Mouse (Mus musculus) cerebellum, adult (tissue): ENCODE data around the gene Barx1.

Source experiments
- ATAC-seq: cut with Nextera tagmentation; 2 replicates; pipeline ENCODE4 v1.9.2; 2017; ENCODE audit warnings: mild to moderate bottlenecking, moderate library complexity, mixed read lengths; ENCODE audit not compliant: insufficient number of reproducible peaks, low FRiP score, low TSS enrichment

Gene Barx1

DNA sequence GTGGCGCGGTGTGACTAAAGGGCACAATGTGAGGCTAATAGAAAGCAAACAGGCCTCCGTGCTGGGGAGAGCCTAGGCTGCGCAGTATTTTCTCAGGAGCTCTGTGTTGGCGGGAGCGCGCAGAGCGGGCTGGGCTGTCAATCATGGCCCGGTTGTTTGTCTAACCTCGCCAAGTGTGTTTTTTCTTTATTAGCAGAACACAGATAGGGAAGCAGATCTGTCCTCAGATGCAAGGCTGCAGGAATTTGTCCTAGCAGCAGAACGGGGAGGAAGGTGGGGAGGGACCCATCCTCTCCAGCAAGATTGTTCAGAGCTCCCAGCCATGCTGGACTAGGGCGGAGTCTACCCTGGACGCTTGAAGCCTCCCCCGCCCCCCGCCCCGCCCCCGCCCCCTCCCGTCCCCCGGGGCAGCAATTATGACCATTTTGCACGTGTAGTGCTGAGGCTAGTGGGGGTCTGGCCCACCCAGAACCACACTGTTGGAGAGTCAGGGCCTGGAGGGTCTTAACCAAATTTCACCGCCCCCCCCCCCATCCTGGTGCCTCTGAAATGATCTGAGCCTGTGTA is 43.7 kb downstream of the Barx1 start:
- ATAC-seq, result 0 out of 2 replicates have a peak, but pooled peaks have one; percentile 40

DNA sequence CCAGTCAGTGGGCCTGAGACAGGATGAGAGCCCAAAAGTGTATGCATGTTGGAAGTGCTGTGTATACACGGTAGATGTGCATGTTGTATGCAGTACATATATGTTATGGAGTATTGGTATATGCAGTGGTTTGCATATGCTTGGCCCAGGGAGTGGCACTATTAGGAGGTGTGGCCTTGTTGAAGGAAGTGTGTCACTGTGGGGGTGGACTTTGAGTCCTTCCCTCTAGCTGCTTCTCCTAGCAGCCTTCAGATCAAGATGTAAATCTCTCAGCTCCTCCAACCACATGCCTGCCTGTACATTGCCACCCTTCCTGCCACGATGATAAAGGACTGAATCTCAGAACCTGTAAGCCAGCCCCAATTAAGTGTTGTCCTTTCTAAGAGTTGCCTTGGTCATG is 49.9 kb downstream of the Barx1 start:
- no peak for ATAC-seq

- ATAC-seq, result no peak
Observed at GRCm38 (mm10) chr13:48716075-48716474, 53.3 kb downstream of the Barx1 start.
